Mouse (Mus musculus) C2C12 (cell line): ENCODE results near the gene Sel1l3. TPM values are rescaled to one million over a fixed set of nuclear protein-coding genes. Genes with fewer than 3 reads are reported as not detected.

Experiments used
- H3K27me3 ChIP-seq: one replicate; pipeline ENCODE4 v1.6.1; 2011; ENCODE audit not compliant: control insufficient read depth, insufficient read depth, insufficient read length
- H3K36me3 ChIP-seq: one replicate; pipeline ENCODE4 v1.6.1; 2011; ENCODE audit not compliant: control insufficient read depth, insufficient read depth
- H3K4me3 ChIP-seq: one replicate; pipeline ENCODE4 v1.5.1; 2011; ENCODE audit warnings: mild to moderate bottlenecking, control low read depth; ENCODE audit not compliant: poor library complexity, insufficient read depth, severe bottlenecking
- H3K79me2 ChIP-seq: one replicate; pipeline ENCODE4 v1.6.1; 2011; ENCODE audit not compliant: control insufficient read depth, insufficient read depth
- H3K79me3 ChIP-seq: one replicate; pipeline ENCODE4 v1.6.1; 2011; ENCODE audit warnings: low read depth, control low read depth
- H3ac ChIP-seq: one replicate; pipeline ENCODE3; 2011; ENCODE audit warnings: low read depth; ENCODE audit not compliant: control insufficient read depth, insufficient read length
- CEBPB ChIP-seq: IDR thresholded peaks from one replicate; pipeline ENCODE4 v1.6.1; 2011; ENCODE audit warnings: low read depth, mild to moderate bottlenecking, control low read depth, moderate library complexity
- CTCF ChIP-seq: IDR thresholded peaks from one replicate; pipeline ENCODE4 v1.5.1; 2011; ENCODE audit not compliant: control insufficient read depth, insufficient read depth, insufficient read length
- FOSL1 ChIP-seq: IDR thresholded peaks from one replicate; pipeline ENCODE4 v1.8.0; 2011; ENCODE audit warnings: mild to moderate bottlenecking, low read length; ENCODE audit not compliant: poor library complexity, insufficient read depth, severe bottlenecking
- MAX ChIP-seq: IDR thresholded peaks from one replicate; pipeline ENCODE4 v1.6.1; 2011; ENCODE audit warnings: mild to moderate bottlenecking, control low read depth
- MYOD1 ChIP-seq: IDR thresholded peaks from one replicate; pipeline ENCODE4 v1.6.1; 2011; ENCODE audit warnings: low read depth; ENCODE audit not compliant: control insufficient read depth, insufficient read length
- MYOG ChIP-seq: IDR thresholded peaks from one replicate; pipeline ENCODE4 v1.6.1; 2011; ENCODE audit not compliant: control insufficient read depth, insufficient read length; ENCODE audit errors: extremely low read depth
- USF1 ChIP-seq: IDR thresholded peaks from one replicate; pipeline ENCODE4 v1.6.1; 2011; ENCODE audit warnings: low read depth, mild to moderate bottlenecking, control low read depth, moderate library complexity
- polyA plus RNA-seq: library from polyadenylated mRNA; unstranded; fragments of >200 nt; fragmentation: generic; extraction: Trizol; gene quantifications from one replicate; pipeline ENCODE4 v1.2.1, GENCODE M21; 2012; ENCODE audit warnings: missing spikeins

Gene Sel1l3
- polyA plus RNA-seq, 1 experiment, result not detected

DNA sequence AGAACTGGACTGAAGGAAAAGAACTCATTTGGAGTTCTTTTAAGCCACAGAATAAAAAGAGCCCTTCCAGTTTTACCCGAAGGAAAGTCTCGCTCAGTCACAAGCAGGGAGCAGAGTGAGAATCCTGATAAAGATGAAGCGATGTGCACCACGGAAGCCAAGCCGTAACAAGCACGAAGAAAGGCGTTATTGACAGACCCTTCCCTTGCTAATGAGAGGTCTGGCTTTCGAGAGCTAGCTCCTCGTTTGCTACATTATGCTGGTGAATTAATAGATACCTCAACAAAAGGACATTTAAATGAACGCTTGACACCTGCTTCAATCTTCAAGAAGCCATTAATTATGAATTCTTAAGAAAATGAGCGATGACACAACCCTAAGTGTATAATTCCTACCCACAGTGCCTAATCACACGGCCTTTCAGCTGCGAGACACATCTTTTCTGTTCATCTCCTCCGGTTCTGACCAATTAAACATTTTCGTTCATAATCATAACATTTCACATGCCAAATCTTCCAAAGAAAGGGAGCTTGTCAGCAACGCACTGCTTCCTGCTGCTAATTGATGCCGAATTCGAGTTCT is 62.3 kb downstream of the Sel1l3 start:
- Histone ChIP-seq H3K27me3 (peaks cover 30% of the 10 kb centered on the region), H3K79me3 (no peaks in the 10 kb centered on the region), H3K36me3 (no peaks in the 10 kb centered on the region), H3ac (no peak overlapping the region), H3K79me2 (no peaks in the 10 kb centered on the region), H3K4me3 (no peak overlapping the region)
- TF ChIP-seq MYOG (no peak), CTCF (no peak), MAX (no peak), USF1 (no peak), FOSL1 (no peak), CEBPB (no peak), MYOD1 (no peak)

DNA sequence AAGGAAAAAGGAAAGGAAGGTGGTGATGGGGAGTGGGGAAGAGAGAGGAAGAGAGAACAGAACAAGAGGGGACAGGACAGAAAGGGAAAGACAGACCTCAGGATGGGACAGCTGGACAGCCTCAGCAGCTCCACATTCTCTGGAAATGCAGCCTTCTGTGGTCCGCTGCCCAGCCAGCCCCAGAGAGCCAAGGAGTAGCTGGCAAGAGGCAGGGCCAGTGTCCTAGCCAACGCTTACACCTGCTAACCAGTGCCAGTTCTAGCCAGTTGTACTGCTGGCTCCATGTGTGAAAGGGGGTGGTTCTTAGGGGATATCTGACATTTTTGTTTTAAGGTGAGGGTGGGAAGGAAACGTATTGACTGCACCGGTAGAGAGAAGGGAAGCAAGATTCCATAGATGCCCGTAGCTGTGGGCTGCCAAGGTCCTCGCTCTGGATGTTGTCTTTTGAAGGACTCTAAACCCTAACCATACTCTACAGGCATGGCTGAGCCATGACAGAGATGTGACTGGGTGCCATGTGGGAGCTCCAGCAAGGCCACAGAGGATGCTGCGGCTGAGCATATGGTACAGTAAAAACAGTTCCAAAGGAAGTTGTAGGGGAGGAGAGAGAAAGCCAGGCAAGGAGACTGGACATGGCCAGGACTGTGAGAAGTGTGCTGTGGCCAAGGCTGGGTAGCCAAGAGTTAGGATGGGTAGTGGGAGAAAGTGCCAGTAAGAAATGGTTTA is 64.6 kb downstream of the Sel1l3 start:
- no peaks in the 10 kb centered on the region for H3K79me3 ChIP-seq
- H3K36me3 ChIP-seq, result no peaks in the 10 kb centered on the region
- H3K4me3 ChIP-seq, result no peak overlapping the region
- H3K79me2 ChIP-seq, result no peaks in the 10 kb centered on the region
- H3ac ChIP-seq, result no peak overlapping the region
- H3K27me3 ChIP-seq, result peaks cover 30% of the 10 kb centered on the region
- TF ChIP-seq MYOG (no peak), FOSL1 (no peak), MAX (no peak), CEBPB (no peak), USF1 (no peak), MYOD1 (no peak), CTCF (no peak)

DNA sequence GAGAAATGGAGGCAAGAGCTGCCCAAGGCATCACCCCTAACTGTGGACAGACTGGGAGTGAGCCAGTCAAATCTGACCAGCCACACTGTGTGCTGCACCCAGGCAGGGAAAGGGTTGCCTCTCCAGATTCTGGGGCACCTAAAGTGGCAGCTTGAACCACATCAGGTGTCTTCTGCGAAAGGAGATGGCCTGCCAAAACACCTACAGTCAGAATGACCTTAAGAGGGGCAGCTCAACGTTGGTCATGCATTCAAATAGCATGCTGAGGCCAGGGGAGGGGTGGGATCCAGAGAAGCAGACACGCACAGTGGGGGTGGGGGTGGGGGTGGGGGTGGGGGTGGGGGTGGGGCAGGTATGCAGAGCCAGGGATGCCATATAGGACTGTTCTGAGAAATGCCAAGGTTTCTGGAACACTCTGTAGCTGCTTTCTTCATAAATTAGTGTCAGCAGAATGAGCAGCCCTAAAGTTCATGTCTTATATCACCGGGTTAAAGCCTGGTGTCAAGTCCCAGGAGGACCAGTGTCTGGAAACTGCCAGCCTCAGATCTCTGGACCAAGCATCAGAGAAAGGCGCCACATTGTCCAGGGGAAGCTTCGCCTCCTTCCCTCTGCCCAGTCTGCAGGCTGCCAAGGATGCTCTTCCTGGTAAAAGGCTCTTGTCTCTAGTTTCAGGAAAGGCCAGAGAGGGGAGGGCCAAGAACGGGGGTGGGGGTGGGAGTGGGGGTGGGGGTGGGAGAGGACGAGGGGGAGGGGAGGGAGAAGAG is 65.4 kb downstream of the Sel1l3 start:
- TF ChIP-seq CEBPB, result no peak
- no peak for TF ChIP-seq FOSL1
- TF ChIP-seq USF1, result no peak
- TF ChIP-seq MYOD1, result no peak
- TF ChIP-seq CTCF, result no peak
- no peak for TF ChIP-seq MYOG
- TF ChIP-seq MAX, result no peak
- no peaks in the 10 kb centered on the region for H3K79me2 ChIP-seq

DNA sequence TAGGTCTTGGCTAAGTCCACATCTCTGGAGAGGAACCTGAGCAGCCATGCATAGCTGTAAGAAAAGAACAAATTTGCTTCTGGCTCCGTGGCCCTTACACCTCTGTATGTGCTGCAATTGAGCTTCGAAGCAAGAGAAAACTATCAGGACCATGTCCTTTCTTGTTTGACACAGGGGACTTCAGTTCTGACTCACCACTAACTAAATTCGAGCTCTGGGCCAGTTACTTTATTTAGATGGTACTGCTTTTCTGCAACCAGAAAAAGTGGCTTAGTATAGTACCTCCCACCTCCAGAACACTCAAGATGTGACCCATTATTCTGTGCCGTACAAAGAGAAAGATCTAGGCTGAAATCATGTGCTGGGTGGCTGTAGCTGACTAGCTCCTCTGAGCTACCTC is 66.3 kb downstream of the Sel1l3 start:
- Histone ChIP-seq H3K4me3 (no peak overlapping the region), H3ac (no peak overlapping the region), H3K27me3 (peaks cover 30% of the 10 kb centered on the region), H3K79me3 (no peaks in the 10 kb centered on the region), H3K79me2 (no peaks in the 10 kb centered on the region), H3K36me3 (no peaks in the 10 kb centered on the region)
- TF ChIP-seq FOSL1 (no peak), MAX (no peak), MYOG (no peak), CEBPB (no peak), USF1 (no peak), CTCF (no peak), MYOD1 (no peak)

More for the DNA sequence above, 65.4 kb downstream of the Sel1l3 start:
- Histone ChIP-seq H3K79me3 (no peaks in the 10 kb centered on the region), H3K4me3 (no peak overlapping the region), H3ac (no peak overlapping the region), H3K27me3 (peaks cover 30% of the 10 kb centered on the region), H3K36me3 (no peaks in the 10 kb centered on the region)

DNA sequence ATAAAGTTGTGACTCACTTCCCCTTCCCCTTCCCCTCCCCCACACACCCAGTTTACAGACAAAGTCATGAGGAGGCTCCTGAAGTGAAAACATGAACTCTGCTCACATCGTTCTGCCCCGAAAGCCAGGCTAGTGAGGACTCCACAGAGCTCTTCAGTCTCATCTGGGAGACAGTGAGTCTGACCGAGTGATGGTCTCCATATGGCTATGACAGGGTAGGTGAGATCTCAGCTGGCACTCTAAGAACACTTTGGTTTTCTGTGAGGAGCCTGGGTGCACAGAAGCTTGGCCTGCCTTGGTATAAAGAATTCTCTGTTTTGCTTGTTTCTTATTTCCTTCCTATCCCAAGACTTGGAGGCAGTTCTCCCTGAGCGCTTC is 67.1 kb downstream of the Sel1l3 start:
- no peaks in the 10 kb centered on the region for H3K79me3 ChIP-seq
- peaks cover 26% of the 10 kb centered on the region for H3K27me3 ChIP-seq
- H3K36me3 ChIP-seq, result no peaks in the 10 kb centered on the region
- H3K4me3 ChIP-seq, result no peak overlapping the region
- no peak overlapping the region for H3ac ChIP-seq
- no peaks in the 10 kb centered on the region for H3K79me2 ChIP-seq
- TF ChIP-seq MYOD1 (no peak), CEBPB (no peak), MYOG (no peak), MAX (no peak), CTCF (no peak), USF1 (no peak), FOSL1 (no peak)
